Mouse (Mus musculus): Measurements from ENCODE around the gene Ppib.
A peak's percentile ranks its signal among the peaks of the same experiment; 100 is the strongest.

Gene Ppib

DNA sequence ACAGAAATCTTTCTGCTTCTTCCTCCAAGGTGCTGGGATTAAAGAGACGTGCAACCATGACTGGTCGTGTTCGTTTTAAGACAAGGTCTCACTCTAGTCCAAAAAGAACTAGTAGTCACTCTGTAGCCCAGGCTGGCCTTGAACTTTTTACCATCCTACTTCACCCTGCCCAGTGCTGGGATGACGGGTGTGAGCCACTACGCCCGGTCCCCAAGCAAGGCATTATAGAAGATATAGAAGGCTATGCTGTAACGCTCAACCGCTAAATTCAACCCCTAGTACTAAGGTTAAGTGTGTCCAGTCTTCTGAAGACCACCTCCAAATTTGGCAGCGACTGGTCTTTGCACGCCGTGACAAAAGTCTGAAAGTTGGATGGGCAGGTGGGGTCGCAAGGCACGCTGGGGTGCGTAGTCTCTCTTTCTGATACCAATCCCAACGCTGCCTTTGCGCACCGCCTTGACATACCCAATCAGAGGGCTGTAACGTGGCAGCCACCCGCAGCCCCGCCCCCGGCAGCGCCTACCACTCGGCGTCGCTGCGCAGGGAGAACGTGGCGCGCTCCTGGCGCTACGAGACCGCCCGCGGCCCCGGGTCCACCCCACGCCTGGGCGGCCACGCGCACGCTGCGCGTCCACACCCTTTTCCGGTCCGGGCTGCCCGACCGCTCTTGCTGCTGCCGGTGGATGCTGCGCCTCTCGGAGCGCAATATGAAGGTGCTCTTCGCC, at the start of gene Ppib:
TSS of gene Ppib (plus strand) at position 640 of the 725 bp plus-strand sequence.
- DNase-seq, result peak; percentile 99

DNA sequence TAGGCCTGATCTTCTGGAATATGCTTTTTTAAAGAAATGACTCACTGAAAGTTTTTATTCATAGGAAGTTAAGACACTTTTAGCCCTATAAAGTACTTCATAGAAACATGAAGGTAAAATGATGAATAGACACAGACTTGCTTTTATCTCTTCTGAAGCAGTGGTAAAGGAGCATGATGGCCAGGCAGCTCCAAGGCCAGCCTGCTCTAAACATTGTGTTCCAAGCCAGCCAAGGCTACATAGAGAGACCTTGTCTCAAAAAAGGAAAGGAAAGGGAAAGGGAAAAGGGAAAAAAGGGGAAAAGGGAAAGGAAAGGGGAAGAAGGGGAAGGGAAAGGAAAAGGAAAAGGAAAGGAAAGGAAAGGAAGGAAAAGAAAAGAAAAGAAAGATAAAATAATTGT, 39.4 kb upstream of the Ppib start:
- DNase-seq, result no peak

DNA sequence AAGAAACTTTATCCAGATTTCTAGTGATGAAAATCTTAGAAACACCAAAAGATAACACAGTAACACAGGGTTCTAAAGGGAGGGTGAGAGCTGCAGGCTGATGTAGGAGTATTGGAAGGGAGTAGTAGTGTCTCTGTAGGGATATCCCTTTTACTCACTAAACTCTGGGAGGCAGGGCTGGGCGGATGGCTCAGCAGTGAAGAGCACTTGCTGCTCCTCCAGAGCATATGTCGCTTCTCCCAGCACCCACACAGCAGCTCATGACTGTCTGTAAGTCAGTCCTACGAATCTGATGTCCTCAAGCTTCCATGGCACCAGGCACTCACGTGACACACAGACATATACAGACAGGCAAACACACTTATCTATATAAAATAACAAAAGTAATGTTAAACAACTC, 21.9 kb upstream of the Ppib start:
- no peak for DNase-seq

DNA sequence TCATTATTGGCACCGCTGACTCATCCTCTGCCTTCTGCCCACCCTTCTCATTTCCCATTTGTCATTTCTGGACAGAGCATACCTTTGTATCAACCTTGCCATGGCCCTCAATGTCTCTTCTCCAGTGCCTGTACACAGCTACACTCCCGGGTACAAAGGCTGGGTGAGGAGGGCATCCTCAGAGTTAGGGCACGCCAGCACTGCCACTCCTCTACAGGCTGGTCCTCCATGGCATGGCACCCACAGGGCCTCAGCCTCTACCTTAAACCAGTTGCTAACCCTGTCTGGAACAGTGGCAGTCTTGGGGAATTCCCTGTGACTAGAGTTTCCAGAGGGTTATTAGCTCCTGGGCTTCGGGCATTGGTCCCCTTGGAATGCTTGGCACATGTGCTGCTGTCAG, 21.4 kb upstream of the Ppib start:
- no peak for DNase-seq

DNA sequence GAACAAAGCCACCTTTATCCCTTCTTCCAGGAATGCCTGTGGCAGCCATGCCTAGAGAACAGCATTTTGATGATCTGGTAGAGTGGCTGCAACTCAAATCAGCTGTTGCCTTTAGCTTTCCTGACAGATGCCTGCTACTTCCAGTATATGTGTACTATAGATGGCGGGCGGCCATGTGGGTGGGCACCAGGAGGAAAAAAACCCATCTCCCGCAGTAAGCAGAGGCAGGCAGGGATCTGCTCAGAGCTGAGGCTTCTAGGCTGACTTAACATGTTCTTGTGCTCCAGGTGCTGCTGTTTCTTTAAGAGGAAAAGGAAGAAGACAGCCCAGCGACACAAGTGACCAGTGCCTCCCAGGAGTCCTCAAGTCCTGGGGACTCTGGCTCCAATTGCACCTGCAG, 20.7 kb upstream of the Ppib start:
- DNase-seq, result no peak

DNA sequence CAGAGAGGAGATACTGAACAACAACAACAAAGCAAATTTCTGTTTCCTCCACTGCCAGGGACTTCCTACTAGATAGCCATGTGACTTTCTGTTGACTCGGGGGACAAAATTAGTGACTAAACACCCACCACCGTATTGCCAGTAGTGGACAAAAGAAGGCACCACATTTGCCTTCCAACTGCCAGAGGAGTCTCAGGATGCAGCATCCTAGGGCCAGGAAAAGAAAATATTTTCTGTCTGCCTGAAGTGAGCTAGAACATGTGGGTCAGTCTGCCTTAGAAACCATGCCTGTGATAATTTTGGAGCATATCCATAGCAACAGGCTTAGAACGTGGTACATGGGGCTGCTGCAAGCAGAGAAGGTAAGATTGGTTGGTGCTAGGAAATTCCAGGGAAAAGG, 19.2 kb upstream of the Ppib start:
- no peak for DNase-seq

DNA sequence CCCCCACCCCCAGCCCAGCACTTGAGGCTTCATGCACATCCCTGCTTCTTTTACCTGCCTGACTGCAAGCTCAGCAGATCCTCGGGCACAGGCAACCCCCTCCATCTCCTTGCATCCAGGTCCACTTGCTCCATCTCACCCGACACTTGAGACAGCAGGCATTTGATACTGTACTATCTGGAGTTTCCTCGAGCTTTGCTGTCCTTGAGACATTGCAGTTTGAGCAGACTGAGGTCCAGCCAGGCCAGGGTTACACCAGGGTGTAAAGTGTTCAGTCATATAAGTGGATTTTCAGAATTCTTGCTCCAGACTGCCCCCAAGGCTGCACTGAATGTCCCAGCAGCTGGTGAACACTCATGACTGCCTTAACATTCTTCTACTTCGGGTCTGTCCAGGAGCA, 17.7 kb upstream of the Ppib start:
- DNase-seq, result peak; percentile 13

DNA sequence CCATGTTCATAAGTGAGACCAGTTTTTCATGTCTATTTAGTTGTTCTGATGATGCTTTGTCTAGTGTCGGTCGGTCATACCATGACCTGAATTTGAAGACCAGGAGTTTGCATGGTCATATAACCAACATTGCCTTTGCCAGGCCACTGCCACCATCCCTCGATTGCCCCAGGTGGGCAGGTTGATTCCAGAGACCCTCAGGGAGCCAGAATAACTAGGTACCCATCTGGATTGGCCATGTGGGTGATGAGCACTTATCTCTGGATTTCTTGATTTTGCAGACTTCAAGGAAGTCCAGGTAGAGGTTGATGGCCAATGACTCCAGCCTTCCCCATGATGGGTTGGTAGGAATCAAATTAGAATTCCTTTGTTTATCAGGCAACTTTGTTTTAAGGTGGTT, 16.8 kb upstream of the Ppib start:
- no peak for DNase-seq

DNA sequence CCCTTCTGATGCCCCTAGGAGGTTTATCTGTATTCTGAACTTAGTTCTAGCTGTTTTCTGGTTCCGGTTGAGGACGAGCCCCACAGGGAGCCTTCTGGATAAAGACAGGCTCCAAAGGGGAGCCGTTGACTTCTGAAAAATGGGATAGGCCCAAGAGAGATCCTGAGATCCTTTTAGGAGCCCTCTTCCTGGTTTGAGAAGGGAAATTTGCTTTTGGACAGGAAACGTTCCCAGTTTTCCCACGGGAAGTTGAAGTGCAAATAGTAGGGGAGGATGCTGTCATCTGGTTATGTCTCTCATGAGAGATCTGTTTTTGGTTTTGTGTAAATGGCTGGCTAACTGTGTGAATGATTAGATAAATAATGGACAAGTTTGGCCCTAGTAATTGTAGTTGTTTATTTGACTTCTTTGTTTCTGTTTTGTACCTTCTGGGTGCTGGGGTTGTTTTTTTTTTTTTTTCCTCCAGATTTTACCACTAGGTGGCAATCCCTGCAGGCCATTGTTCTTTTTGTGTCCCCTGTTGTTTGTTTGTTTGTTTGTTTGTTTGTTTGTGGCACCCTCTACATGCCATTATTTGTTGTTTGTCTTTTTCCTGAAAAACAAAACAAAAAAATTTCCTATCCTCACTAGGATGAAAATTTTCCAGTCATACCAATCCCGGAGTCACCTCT, 10.0 kb upstream of the Ppib start:
- no peak for DNase-seq

DNA sequence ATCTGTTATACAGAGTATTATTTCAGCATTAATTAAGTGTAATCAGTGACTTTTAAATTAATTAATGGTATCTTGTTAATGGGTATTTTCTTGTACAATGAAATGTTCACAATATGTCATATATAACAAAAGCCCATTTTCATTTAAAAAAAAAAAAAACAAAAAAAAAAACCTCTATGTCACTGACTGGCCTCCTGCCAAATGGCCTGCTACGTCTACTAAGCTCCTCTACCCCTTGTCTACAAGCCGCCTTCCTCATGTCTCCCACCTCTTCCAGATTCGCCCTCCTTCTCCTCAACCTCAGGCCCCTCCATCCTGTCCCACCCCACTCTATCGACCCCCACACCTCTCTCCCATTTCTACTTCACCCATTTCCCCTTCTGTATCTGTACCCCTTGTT, 8.5 kb upstream of the Ppib start:
- DNase-seq, result no peak

DNA sequence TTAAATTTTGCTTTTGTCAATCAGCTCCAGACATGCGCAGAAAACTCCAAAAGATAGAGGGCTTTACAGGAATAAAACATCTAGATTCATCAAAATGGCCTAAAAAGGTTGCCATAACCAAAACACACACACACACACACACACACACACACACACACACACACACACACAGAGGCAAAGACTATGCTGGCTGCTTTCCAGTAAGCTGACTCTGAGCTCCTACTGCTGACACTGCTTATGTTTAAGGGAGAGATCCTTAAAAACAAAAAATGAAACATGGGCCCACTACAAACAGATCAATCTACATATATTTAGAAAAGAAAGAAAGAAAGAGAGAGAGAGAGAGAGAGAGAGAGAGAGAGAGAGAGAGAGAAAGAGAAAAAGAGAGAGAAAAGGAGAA, 7.3 kb upstream of the Ppib start:
- DNase-seq, result no peak

DNA sequence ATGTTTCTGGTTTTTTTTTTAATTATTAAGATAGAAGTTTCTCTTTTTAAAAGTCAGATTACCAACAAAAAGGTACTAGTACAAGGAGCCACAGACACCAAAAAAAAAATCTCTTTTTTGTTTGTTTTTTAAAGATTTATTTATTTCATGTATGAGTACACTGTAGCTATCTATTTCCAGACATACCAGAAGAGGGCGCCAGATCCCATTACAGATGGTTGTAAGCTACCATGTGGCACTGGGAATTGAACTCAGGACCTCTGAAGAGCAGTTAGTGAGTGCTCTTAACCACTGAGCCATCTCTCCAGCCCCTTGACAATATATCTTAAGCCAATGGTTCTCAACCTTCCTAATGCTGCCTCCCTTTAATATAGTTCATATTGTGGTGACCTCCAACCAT, 6.4 kb upstream of the Ppib start:
- DNase-seq, result no peak

DNA sequence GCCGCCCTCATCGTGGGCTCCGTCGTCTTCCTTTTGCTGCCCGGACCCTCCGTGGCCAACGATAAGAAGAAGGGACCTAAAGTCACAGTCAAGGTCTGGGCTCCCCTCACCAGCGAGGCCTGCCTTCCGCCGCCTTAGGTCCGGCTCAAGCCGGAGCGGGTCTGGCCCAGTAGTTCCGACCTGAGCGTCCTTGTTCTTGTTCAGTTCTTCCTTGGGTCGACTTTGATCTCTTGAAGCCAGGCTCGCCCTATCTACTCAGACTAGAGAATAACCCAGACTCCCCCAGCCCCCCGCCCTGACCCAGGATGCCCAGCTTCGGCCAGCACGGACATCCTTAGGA, 256 bp downstream of the Ppib start:
- no peak for DNase-seq

DNA sequence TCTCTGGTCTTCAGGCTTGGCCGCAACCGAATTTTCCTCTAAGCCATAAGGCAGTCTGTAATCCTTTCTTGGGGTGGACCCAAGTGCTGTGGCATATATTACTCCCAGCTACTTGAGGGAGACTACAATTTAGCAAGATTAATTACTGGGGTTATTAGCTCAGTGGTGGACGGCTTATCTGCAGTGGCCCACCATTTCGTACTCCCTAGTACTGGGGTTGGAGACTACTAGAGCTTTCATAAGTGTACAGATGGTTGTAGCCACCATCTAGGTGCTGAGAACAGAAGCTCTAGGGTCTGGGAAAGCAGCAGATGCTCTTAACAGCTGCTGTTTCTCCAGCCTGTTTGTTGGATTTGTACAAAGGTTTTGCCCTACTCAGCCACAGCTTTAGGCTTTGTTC, 964 bp downstream of the Ppib start:
- no peak for DNase-seq

DNA sequence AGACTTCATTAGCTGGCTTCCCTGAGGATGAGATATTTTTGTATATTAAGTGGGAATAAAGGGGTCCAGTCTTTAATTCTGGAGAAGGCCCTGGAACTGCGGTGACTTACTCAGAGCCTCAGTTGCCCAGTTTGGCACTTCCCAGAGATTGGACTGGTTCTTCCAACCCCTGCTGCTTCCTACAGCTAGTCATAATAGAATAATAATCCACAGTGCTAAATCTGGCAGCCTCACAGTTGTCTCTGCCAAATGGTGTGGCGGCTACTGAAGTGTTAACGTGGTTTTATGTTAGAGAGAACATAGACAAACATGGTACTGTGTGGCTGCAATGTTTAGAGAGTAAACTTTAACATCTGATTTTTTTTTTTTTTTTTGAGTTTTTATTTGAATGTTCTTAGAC, 1.6 kb downstream of the Ppib start:
- DNase-seq, result no peak

DNA sequence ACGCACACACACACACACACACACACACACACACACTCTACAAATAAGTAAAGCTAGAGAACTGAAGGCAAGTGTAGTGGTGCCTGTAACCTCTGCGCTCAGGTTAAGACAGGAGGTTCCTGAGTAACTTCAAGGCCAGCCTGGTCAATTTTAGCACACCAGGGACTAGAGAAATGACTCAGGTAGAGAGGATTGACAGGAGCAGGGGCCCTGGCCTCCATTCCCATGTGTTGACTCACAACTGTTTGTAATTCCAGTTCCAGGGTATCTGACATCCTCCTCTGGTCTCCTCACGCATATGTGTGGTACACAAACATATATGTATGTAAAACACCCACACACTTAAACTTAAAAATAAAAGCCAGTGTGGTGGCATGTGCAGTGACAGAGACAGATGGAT, 3.4 kb downstream of the Ppib start:
- no peak for DNase-seq

DNA sequence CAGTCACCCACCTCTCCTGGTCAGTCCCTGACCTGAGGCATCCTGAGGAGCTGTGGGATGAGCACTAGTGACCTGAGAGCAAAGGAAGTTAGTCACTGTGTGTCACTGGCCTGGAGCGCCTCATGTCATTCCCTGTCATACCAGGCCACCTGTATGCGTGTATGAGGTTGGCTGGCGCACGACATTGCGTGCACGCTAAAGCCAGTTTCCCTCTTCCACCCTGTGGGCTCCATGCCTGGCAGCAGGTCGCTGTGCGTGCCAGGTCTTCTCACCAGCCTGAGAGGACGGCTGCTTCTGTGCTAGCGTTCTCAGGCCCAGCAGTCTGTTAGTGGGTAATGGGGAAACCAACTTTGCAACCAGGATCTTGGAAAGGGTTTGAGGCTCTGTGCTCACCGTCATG, 4.3 kb downstream of the Ppib start:
- no peak for DNase-seq

DNA sequence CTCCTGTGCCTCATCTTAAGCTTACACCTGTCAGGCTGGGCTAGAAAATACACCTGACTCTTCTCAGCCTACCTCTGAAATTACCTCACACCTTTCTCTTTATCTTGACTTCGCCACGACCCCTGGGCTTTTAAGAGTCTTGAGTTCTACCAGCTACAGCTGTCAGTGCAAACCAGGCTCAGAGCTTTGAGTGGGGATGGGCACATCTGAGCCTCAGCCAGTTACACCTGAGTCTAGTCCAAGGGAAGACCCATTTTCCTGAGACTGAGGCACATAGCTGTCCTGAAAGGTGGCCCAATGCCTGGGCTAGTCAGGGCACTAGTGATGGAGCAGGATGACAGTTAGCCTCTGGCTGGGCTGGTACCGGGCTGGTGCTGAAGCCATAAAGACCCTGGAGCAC, 6.8 kb downstream of the Ppib start:
- no peak for DNase-seq

DNA sequence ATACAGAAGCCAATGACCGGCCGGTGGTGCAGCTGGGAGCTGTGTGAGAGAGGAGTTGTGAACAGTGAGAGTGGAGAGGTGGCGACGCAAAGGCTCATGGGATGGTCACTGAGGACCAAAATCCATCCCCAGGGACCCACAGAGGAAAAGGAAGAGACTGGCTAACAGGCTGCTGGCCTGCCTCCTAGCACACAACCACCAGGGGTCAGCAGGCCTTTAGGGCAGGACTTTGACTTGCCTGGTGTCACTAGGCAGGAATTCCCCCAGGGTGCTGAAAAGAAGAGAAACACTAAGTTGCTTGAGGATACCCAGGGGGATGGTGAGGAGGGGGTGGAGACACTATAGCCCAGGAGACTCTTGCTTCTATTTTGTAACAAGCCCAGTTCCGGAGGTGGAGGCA, 7.5 kb downstream of the Ppib start:
- DNase-seq, result peak; percentile 67

DNA sequence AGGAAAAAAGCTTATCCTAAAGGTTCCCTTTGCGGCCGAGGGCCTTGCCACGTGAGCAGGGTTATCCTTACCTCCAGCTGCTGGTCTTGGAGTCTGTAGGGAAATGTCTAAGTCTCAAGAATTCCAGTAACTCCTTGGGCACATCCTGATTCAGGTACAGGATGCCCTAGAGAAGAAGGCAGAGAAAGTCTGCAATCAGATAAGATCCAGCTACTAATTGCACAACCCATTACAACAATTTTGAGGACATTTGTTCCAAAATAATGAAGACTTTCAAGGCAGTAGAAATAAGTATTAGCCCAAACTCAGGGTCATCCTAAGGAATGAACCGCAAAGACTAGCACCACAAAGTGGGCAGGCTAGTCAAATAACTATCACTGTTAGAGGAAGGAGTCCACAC, 8.0 kb downstream of the Ppib start:
- DNase-seq, result no peak

DNA sequence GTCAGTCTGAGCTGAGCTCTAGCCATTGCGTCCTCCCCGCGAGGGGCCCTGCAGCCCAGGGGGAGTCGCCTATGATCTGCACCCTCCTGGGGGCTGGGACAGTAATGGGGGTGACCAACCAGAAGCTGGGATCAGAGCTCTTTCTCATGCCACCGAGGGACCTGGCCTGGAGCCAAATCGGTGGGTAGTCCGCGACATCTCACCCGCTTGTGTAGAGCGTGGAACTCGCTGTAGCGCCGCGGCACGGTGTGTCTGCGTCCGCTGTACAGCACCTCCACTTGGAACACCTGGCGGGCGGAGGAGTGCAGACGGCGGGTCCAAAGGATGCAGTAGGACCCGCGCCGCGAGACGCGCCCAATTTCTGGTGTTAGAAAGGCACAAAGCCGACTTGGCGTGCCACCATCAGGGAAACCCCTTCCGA, 9.0 kb downstream of the Ppib start:
- DNase-seq, result peak; percentile 29

DNA sequence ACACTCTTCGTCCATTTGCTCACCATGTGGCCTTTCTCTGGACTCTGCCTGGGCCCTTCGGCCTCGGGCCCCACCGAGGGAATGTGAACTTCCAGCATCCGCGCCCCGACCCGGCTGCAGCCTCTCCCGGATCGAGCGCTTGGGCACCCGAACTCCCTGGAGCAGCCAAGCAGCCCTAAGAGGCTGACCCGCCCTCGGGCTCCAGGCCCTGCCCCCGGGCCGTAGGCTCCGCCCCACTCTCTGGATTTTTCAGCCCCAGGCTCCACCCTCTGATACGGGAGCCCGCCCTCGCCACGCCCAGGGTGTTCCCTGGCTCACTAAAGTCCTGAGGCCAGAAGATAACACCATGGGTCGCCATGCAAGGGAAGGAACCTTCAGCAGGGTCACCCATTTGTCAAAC, 9.6 kb downstream of the Ppib start, which contains the start of gene Snx22:
TSS of gene Snx22 (minus strand) at position 137 of the 400 bp plus-strand sequence.
- DNase-seq, result peak; percentile 95

DNA sequence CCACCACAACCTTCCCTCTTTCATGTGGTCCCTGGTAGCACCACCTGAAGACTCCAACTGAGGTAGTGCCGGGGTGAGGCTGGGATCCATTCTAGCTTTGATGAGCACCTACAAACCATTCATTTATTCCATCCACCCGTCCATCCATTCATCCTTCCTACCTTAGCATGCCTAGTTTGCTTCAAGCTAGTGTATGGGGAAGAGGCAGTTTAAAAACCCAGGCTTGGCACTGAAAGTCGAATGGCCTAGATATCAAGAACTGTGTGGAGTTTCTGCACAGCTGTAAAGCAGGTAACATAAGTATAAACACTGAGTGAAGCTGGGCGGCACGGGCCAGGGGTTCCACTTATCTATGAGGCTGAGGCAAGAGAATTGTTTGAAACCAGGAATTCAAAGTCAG, 10.1 kb downstream of the Ppib start:
- no peak for DNase-seq

DNA sequence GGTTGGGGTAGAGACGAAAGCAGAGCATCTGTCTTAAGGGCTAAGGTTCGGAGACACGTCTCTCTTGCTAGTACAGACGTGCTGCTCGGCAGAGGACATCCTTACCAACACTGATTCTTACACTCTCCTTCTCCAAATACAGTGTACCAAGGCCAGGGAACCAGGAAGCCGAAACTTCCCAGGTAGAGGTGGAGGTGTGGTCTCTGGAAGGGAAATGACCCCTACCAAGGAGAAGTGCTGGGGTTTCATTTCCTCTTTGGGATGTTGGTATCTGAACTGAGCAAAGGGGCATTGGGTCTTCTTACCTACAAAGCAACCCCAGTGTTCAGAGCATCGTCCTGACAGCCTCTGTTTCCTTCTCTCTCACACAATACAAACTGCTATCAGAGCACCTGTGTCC, 12.7 kb downstream of the Ppib start:
- no peak for DNase-seq

DNA sequence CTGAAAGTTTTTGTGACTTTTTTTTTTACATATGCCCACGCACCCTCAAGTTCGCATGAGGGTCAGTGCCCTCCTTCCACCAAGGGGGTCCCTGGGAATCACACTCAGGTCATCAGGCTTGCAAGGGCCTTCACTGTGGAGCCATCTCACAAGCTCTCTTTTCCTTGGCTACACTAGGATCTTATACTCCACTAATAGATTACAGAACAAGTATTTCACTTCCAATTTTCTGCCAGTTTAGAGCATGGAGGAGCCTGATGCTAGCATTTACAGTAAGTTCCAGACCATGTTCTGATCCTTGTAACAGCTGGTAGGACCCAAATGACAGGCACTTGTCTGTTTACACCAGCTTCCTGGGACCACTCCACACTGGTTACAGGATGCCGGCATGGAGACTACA, 18.1 kb downstream of the Ppib start:
- DNase-seq, result no peak
